Mouse (Mus musculus) thymus, adult 2 months (tissue): ENCODE measurements at regions not wholly inside any gene's neighbourhood (a gene's known extent, or its start where the extent isn't known, plus 50 kb on each side); places are given as distances from the start of the nearest gene placed in this dataset.

Experiments used
- DNase-seq: peaks from one replicate; pipeline ENCODE4 v3.0.0; 2021
- H3K27ac ChIP-seq: fragments of 200-500 bp; 2 replicates; pipeline ENCODE4 v1.5.1; 2012; ENCODE audit warnings: low read length, control low read depth; ENCODE audit not compliant: control insufficient read depth, insufficient read depth
- H3K27me3 ChIP-seq: fragments of 200-500 bp; 2 replicates; pipeline ENCODE4 v1.6.1; 2012; ENCODE audit warnings: mild to moderate bottlenecking, low read length, moderate library complexity, mixed read lengths; ENCODE audit not compliant: control insufficient read depth, insufficient read depth
- H3K36me3 ChIP-seq: fragments of 200-500 bp; 2 replicates; pipeline ENCODE4 v1.6.1; 2012; ENCODE audit warnings: mild to moderate bottlenecking, low read length, moderate library complexity; ENCODE audit not compliant: control insufficient read depth, insufficient read depth
- H3K4me1 ChIP-seq: fragments of 200-500 bp; replicated peaks from 2 replicates; pipeline ENCODE4 v1.6.1; 2012; ENCODE audit warnings: low read length; ENCODE audit not compliant: control insufficient read depth, insufficient read depth
- H3K4me3 ChIP-seq: fragments of 200-500 bp; 2 replicates; pipeline ENCODE4 v1.5.1; 2012; ENCODE audit warnings: mild to moderate bottlenecking, low read length, control low read depth, moderate library complexity; ENCODE audit not compliant: control insufficient read depth, insufficient read depth
- CTCF ChIP-seq: fragments of 200-500 bp; IDR thresholded peaks from 2 replicates; pipeline ENCODE4 v1.5.1; 2012; ENCODE audit warnings: mild to moderate bottlenecking, control low read depth, low read length, moderate library complexity, borderline replicate concordance; ENCODE audit not compliant: control insufficient read depth, poor library complexity, insufficient read depth; ENCODE audit errors: extremely low read depth
- POLR2A ChIP-seq: fragments of 200-500 bp; IDR thresholded peaks from 2 replicates; pipeline ENCODE4 v1.6.1; 2012; ENCODE audit warnings: mild to moderate bottlenecking, low read length, control low read depth, moderate library complexity; ENCODE audit not compliant: control insufficient read depth, poor library complexity, insufficient read depth; ENCODE audit errors: extremely low read depth
- WGBS: fragments of 180-500 bp; shearing (Covaris S2); methylation state at CpG from one replicate; pipeline ENCODE4 v1.1.7; 2018; 5-methylcytosine and 5-hydroxymethylcytosine counted together

DNA sequence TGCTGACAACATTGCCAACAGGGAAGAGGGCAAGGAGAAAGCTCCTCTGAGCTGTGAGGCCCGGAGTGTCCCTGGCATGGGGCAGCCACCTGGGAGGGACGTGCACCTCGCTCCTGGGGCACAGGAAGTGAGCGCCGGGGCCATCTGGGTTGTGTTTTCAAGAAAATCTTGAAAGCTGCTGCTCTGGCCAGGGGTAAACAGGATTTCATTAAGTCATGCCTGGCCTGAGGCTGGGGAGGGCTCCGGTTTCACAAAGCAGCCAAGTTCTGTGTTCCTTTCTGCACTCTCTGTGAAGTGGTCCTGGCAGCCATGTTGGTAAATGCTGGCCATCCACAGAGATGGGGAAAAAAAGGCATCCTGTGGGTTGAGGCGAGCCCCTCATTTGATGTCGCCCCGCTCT is 406.8 kb upstream of the Zmiz1 start:
- no peak for TF ChIP-seq POLR2A
- no peak for TF ChIP-seq CTCF
- H3K27ac ChIP-seq: no peak overlapping the region
- no peaks in the 10 kb centered on the region for H3K27me3 ChIP-seq
- no peaks in the 10 kb centered on the region for H3K36me3 ChIP-seq
- H3K4me3 ChIP-seq: no peak overlapping the region
- DNase-seq: no peak
- peaks cover 12% of the 10 kb centered on the region for H3K4me1 ChIP-seq
- 49% methylated on average over 9 of the region's 9 CpGs for WGBS

DNA sequence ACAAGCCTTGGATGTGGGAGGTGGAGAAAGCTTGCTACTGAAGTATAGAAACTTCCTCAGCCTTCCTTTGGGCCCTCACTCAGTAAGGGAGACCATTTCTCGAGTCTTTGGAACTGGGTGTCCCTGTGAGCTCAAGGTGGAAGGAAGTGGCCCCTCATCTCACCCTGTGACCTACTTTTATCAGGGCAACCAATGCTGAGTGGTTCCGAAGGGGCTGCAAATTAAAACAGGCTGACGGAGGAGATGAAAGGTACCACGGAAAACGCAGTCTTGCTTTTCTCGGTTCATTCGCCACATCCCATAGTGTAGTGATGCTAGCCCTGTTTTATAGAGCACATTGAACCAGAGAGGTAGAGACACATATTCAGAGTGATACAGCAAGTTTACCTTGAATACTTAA is 399.6 kb upstream of the Zmiz1 start:
- H3K36me3 ChIP-seq: no peaks in the 10 kb centered on the region
- H3K27ac ChIP-seq: no peak overlapping the region
- no peaks in the 10 kb centered on the region for H3K27me3 ChIP-seq
- H3K4me1 ChIP-seq: peaks cover 37% of the 10 kb centered on the region
- peak; percentile 7 for DNase-seq
- TF ChIP-seq CTCF: no peak
- TF ChIP-seq POLR2A: no peak
- WGBS: 52% methylated on average over 7 of the region's 7 CpGs
- H3K4me3 ChIP-seq: no peak overlapping the region

DNA sequence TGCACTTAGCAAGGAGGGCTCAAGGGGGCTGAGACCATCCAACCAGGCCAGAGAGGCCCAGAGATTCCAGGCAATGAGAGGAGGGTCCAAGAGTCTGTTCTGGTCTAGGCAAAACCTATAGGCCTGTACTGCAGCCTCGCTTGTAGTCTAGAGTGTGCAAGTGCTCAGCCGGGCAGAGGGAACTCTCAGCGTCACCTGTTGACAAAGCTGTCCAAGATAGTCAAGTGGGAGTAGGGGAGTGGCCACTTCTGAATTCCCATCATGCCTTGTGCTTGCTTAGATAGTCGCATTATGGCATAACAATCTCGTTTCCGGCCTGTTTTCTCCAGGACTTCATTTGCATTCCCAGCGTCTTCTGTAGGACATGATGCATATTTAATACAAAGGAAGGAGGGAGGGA is 398.7 kb upstream of the Zmiz1 start:
- Histone ChIP-seq H3K27me3 (no peaks in the 10 kb centered on the region), H3K4me3 (no peak overlapping the region), H3K27ac (no peak overlapping the region), H3K4me1 (peaks cover 46% of the 10 kb centered on the region), H3K36me3 (no peaks in the 10 kb centered on the region)
- no peak for TF ChIP-seq CTCF
- no peak for TF ChIP-seq POLR2A
- 97% methylated on average over 7 of the region's 7 CpGs for WGBS
- DNase-seq: no peak

DNA sequence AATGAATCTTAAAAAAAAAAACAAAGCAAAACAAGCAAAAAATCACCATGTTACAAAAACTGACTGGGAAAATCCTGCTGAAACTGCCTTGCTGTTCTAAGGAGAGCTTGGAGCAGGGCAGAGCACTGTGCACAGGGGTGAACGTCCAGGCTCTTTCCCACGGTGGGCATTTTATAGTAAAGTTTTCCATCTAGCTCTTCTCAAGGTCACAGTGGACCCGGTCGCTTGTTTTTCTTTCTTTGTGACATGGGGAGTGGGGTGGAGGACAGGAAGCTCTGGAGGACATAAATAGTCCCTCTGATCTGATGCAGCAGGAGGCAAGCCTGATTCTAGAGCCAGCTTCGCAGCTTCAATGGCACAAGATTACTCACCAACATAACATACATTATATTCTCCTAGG is 395.9 kb upstream of the Zmiz1 start:
- 70% methylated on average over 5 of the region's 5 CpGs for WGBS
- Histone ChIP-seq H3K36me3 (no peaks in the 10 kb centered on the region), H3K27me3 (no peaks in the 10 kb centered on the region), H3K4me1 (peaks cover 42% of the 10 kb centered on the region), H3K27ac (no peak overlapping the region), H3K4me3 (no peak overlapping the region)
- TF ChIP-seq CTCF (no peak), POLR2A (no peak)
- no peak for DNase-seq

DNA sequence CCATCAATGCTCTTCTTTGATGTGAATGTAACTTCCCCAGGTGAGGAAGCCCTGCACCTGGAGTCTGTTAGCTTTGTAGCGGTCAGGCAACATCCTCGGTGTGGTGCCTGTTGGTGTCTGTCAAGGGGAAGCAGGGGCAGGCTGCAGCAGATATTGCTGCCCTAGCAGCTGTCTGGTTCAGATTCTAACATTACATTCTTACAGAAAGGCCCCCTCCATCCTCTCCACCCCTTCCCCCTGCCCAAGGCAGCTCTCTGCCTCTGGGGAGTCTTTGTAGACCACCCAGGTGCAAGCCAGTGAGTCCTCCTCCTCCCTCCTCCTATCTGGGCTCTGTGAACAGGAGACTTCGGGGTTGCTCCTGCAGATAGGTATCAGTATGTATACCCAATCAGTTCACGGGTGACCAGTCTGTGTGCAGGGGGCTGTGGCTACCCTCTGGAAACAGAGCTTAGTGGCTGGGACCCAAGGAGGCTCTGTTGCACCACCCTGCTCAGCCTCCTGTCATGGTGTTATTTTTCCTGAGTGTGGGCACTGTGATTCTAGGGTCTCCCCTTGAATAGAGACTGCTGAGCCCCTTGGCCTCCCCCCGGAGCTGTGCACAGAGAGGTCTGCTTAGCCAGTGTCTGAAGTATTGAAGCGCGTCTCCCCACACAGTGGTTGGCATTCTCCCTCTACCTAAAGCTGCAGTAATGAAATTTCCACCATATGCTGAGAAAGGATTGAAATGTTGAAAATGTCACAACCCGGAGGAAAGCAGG is 394.6 kb upstream of the Zmiz1 start:
- peak; percentile 29 for DNase-seq
- 70% methylated on average over 8 of the region's 8 CpGs for WGBS

DNA sequence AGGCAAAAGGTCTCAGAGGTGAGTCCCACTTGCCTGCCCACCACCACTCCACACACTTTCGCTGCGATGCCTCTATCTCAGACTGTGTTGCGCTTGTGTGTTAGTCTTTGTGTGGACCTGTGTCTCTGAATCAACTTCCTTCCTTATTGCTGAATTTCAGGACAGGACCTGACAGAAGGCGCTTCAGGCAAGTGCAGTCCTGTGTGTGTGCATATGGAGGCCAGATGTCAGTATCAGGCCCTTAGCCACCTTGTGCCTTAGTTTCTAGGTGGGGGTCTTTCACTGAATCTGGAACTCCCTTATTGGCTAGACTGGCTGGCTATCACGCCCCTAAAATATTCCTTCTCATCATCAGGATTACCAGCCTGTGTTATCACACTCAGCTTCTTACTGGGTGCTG is 391.6 kb upstream of the Zmiz1 start:
- Histone ChIP-seq H3K27me3 (no peaks in the 10 kb centered on the region), H3K4me1 (peaks cover 25% of the 10 kb centered on the region), H3K27ac (no peak overlapping the region), H3K36me3 (no peaks in the 10 kb centered on the region), H3K4me3 (no peak overlapping the region)
- no peak for DNase-seq
- TF ChIP-seq POLR2A (no peak), CTCF (no peak)
- 97% methylated on average over 5 of the region's 5 CpGs for WGBS

More for the DNA sequence above, 394.6 kb upstream of the Zmiz1 start:
- no peaks in the 10 kb centered on the region for H3K27me3 ChIP-seq
- no peak overlapping the region for H3K4me3 ChIP-seq
- peaks cover 36% of the 10 kb centered on the region for H3K4me1 ChIP-seq
- H3K36me3 ChIP-seq: no peaks in the 10 kb centered on the region
- H3K27ac ChIP-seq: no peak overlapping the region
- TF ChIP-seq CTCF (no peak), POLR2A (no peak)

DNA sequence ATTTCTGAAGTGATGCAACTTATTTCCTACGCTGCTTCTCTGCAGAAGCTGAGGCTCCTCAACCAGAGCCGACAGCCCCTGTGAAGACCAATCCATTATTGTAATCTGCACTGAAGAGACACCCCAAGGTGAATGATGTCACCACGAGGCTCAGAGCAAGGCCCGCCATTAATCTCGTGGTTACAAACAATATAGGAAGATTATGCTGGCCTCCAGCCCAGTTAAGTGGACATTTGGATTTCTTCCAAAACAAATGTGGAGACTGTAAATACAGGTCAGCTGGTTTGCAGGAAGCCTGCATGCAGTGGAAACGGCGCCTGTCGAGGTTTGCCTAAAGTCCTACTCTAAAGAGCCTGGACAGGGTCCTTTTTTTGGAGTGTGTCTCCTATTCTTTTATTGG is 390.6 kb upstream of the Zmiz1 start:
- H3K4me1 ChIP-seq: peaks cover 19% of the 10 kb centered on the region
- TF ChIP-seq POLR2A (no peak), CTCF (no peak)
- no peaks in the 10 kb centered on the region for H3K36me3 ChIP-seq
- no peak for DNase-seq
- no peak overlapping the region for H3K4me3 ChIP-seq
- H3K27ac ChIP-seq: no peak overlapping the region
- H3K27me3 ChIP-seq: no peaks in the 10 kb centered on the region
- WGBS: 85% methylated on average over 8 of the region's 8 CpGs
